Mouse (Mus musculus): ENCODE data around the gene Tex19.1. TPM values are rescaled to one million over a fixed set of nuclear protein-coding genes. Genes with fewer than 3 reads are reported as not detected.

The Tex19.1 gene
- polyA plus RNA-seq, 1 experiment from 2014 or later, result not detected

DNA sequence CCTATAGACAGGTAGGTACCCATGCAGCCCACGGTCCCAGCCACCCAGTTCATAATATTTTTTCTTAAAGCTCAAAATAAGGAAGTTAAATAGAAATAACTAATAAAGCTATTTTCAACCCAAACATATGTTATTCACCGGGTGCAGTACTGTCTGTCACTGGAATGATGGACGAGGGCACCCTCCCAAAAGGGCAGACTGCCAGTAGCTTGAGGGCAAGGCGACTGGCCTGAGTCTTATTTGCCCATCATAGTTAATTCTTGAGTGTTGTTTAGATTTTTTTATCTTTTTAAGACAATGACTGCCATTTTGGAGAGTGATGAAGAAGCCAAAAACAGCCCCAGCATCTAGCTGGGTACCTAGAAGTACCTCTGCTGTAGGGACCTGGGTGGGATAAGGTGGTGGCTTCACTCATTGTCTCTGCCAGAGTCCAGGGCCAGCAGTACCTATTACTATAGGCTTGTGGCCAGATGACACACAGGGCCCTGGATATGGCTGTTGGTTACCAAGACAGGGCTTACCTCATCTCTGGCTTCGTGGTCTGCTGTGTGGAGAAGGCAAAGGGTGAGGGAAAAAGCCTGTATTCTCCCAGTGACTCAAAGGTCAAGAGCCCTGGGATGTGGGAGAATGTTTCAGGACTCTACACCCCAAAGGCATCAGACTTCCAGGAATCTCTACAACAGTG lies 33.7 kb upstream of the Tex19.1 start:
- H3K4me1 ChIP-seq (ENCODE audit: control insufficient read depth, insufficient read depth, low read length), result no peaks in the 10 kb centered on the region
- H3K4me2 ChIP-seq (ENCODE audit: low read length), result no peak overlapping the region
- no peaks in the 10 kb centered on the region for H3K36me3 ChIP-seq (ENCODE audit: control insufficient read depth, insufficient read depth, low read length)
- no peak overlapping the region for H3K9ac ChIP-seq (replicated peaks; ENCODE audit: low read length)
- no peaks in the 10 kb centered on the region for H3K27me3 ChIP-seq (ENCODE audit: control insufficient read depth, insufficient read depth, low read length)
- DNase-seq, result no peak
- no peak for ATAC-seq (ENCODE audit: low FRiP score, low TSS enrichment)
- WGBS, result 85% methylated on average over 5 of the region's 5 CpGs
- H3K9me3 ChIP-seq (ENCODE audit: control insufficient read depth, low read length), result no peaks in the 10 kb centered on the region
- H3K4me3 ChIP-seq (replicated peaks; ENCODE audit: low read depth, low read length), result no peak overlapping the region
- H3K27ac ChIP-seq (replicated peaks; ENCODE audit: low read depth, low read length), result no peak overlapping the region

DNA sequence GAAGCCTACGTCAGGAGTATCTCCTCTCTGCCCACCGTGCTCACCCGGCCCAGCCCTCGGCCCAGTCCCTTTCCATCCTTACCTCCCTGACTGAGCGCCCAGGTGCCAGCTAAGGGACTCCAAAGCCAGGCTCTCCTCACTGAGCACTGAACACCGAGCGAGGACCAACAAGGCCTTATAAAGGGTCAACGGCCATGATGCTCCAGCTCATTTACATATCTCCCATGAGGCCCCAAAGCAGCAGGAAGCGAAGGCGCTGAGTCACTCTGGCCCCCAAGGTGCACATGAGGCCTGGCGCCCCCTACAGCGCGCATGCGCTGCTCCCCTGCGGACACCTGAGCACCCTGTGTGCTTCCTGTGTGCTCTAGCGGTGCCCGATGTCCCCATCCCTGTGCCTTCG lies 27.8 kb upstream of the Tex19.1 start:
- 92% methylated on average over 18 of the region's 18 CpGs for WGBS
- ATAC-seq (ENCODE audit: low FRiP score, low TSS enrichment) (no peak), DNase-seq (no peak)
- Histone ChIP-seq H3K9ac (replicated peaks; ENCODE audit: low read length) (no peak overlapping the region), H3K36me3 (ENCODE audit: control insufficient read depth, insufficient read depth, low read length) (no peaks in the 10 kb centered on the region), H3K27ac (replicated peaks; ENCODE audit: low read depth, low read length) (no peak overlapping the region), H3K4me1 (ENCODE audit: control insufficient read depth, insufficient read depth, low read length) (no peaks in the 10 kb centered on the region), H3K4me3 (replicated peaks; ENCODE audit: low read depth, low read length) (no peak overlapping the region), H3K27me3 (ENCODE audit: control insufficient read depth, insufficient read depth, low read length) (no peaks in the 10 kb centered on the region), H3K9me3 (ENCODE audit: control insufficient read depth, low read length) (no peaks in the 10 kb centered on the region), H3K4me2 (ENCODE audit: low read length) (no peak overlapping the region)

GRCm38 (mm10) chr11:121118577-121118976 lies 27.4 kb upstream of the Tex19.1 start, which contains the start of gene Tex19.2:
Tex19.2 (minus strand) TSS chr11:121118677.
- 68% methylated on average over 3 of the region's 3 CpGs for WGBS
- Histone ChIP-seq H3K9ac (replicated peaks; ENCODE audit: low read length) (no peak within 1 kb of the TSS), H3K36me3 (ENCODE audit: control insufficient read depth, insufficient read depth, low read length) (no peaks in the 10 kb centered on the region), H3K4me2 (ENCODE audit: low read length) (no peak within 1 kb of the TSS), H3K27ac (replicated peaks; ENCODE audit: low read depth, low read length) (no peak within 1 kb of the TSS), H3K27me3 (ENCODE audit: control insufficient read depth, insufficient read depth, low read length) (no peaks in the 10 kb centered on the region), H3K4me3 (replicated peaks; ENCODE audit: low read depth, low read length) (no peak within 1 kb of the TSS), H3K4me1 (ENCODE audit: control insufficient read depth, insufficient read depth, low read length) (no peaks in the 10 kb centered on the region), H3K9me3 (ENCODE audit: control insufficient read depth, low read length) (no peaks in the 10 kb centered on the region)
- no peak for DNase-seq
- ATAC-seq (ENCODE audit: low FRiP score, low TSS enrichment), result no peak

DNA sequence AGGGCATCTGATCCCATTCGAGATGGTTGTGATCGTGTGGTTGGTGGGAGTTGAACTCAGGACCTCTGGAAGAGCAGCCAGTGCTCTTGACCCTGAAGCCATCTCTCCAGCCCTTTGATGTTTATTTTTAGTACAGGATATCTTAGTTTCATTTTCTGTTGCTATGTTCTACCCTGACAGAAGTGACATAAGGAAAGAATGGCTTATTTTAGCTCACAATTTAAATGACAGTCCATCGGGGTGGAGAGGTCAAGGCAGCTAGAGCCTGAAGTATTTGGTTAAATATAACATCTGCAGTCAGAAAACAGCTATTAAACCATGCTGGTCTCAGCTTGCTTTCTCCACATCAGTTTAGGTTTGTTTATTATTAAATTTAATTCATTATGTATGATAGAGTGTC lies 24.8 kb upstream of the Tex19.1 start:
- Histone ChIP-seq H3K4me2 (ENCODE audit: low read length) (no peak overlapping the region), H3K27me3 (ENCODE audit: control insufficient read depth, insufficient read depth, low read length) (no peaks in the 10 kb centered on the region), H3K9ac (replicated peaks; ENCODE audit: low read length) (no peak overlapping the region), H3K4me1 (ENCODE audit: control insufficient read depth, insufficient read depth, low read length) (no peaks in the 10 kb centered on the region), H3K27ac (replicated peaks; ENCODE audit: low read depth, low read length) (no peak overlapping the region), H3K36me3 (ENCODE audit: control insufficient read depth, insufficient read depth, low read length) (no peaks in the 10 kb centered on the region), H3K4me3 (replicated peaks; ENCODE audit: low read depth, low read length) (no peak overlapping the region), H3K9me3 (ENCODE audit: control insufficient read depth, low read length) (no peaks in the 10 kb centered on the region)
- 93% methylated on average over 3 of the region's 3 CpGs for WGBS
- DNase-seq (no peak), ATAC-seq (ENCODE audit: low FRiP score, low TSS enrichment) (no peak)

DNA sequence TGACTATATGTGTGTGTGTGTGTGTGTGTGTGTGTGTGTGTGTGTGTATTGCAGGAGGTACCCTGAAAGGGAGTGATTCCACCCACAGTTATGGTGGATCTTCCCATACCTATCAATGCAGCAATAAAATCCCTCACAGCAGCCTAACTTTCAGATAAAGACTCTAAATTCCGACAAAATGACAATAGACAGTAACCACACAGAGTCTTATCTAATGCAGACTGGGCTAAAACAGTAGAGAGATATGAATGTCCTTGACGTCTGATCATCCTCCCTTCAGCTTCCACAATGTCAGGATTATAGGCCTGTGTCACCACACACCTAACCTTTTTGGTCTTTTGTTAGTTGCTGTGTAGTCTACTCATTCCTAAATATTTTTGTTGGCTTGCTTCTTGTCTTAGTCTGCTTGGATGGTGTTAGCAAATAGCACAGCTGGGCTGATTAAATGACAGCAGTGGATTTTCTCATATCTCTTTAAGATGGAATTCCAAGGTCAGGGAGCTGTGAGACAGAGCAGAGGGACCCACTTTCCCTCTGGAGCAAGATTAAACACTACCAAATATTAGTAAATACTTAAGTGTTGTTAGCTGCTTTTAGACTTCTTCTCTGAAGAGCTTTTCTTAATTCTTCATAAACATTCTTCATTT lies 23.8 kb upstream of the Tex19.1 start:
- Histone ChIP-seq H3K27ac (replicated peaks; ENCODE audit: low read depth, low read length) (no peak overlapping the region), H3K36me3 (ENCODE audit: control insufficient read depth, insufficient read depth, low read length) (no peaks in the 10 kb centered on the region), H3K4me3 (replicated peaks; ENCODE audit: low read depth, low read length) (no peak overlapping the region), H3K9me3 (ENCODE audit: control insufficient read depth, low read length) (no peaks in the 10 kb centered on the region), H3K27me3 (ENCODE audit: control insufficient read depth, insufficient read depth, low read length) (no peaks in the 10 kb centered on the region), H3K4me1 (ENCODE audit: control insufficient read depth, insufficient read depth, low read length) (no peaks in the 10 kb centered on the region), H3K4me2 (ENCODE audit: low read length) (no peak overlapping the region), H3K9ac (replicated peaks; ENCODE audit: low read length) (no peak overlapping the region)
- ATAC-seq (ENCODE audit: low FRiP score, low TSS enrichment), result no peak
- 78% methylated on average over 2 of the region's 2 CpGs for WGBS
- no peak for DNase-seq

- H3K4me1 ChIP-seq (ENCODE audit: control insufficient read depth, insufficient read depth, low read length), result no peaks in the 10 kb centered on the region
- no peak overlapping the region for H3K27ac ChIP-seq (replicated peaks; ENCODE audit: low read depth, low read length)
- DNase-seq (no peak), ATAC-seq (ENCODE audit: low FRiP score, low TSS enrichment) (no peak)
- H3K4me2 ChIP-seq (ENCODE audit: low read length), result no peak overlapping the region
- H3K36me3 ChIP-seq (ENCODE audit: control insufficient read depth, insufficient read depth, low read length), result no peaks in the 10 kb centered on the region
- WGBS, result 91% methylated on average over 4 of the region's 4 CpGs
- no peak overlapping the region for H3K9ac ChIP-seq (replicated peaks; ENCODE audit: low read length)
- no peak overlapping the region for H3K4me3 ChIP-seq (replicated peaks; ENCODE audit: low read depth, low read length)
- no peaks in the 10 kb centered on the region for H3K27me3 ChIP-seq (ENCODE audit: control insufficient read depth, insufficient read depth, low read length)
- H3K9me3 ChIP-seq (ENCODE audit: control insufficient read depth, low read length), result no peaks in the 10 kb centered on the region
These were observed 22.5 kb upstream of the Tex19.1 start for GRCm38 (mm10) chr11:121123438-121123837.

GRCm38 (mm10) chr11:121125522-121126172 lies 20.3 kb upstream of the Tex19.1 start:
- DNase-seq, result no peak
- 89% methylated on average over 3 of the region's 3 CpGs for WGBS
- H3K27me3 ChIP-seq (ENCODE audit: control insufficient read depth, insufficient read depth, low read length), result no peaks in the 10 kb centered on the region
- no peak for ATAC-seq (ENCODE audit: low FRiP score, low TSS enrichment)
- H3K9ac ChIP-seq (replicated peaks; ENCODE audit: low read length), result no peak overlapping the region
- H3K9me3 ChIP-seq (ENCODE audit: control insufficient read depth, low read length), result no peaks in the 10 kb centered on the region
- H3K4me3 ChIP-seq (replicated peaks; ENCODE audit: low read depth, low read length), result no peak overlapping the region
- H3K4me2 ChIP-seq (ENCODE audit: low read length), result no peak overlapping the region
- no peaks in the 10 kb centered on the region for H3K4me1 ChIP-seq (ENCODE audit: control insufficient read depth, insufficient read depth, low read length)
- H3K36me3 ChIP-seq (ENCODE audit: control insufficient read depth, insufficient read depth, low read length), result no peaks in the 10 kb centered on the region
- no peak overlapping the region for H3K27ac ChIP-seq (replicated peaks; ENCODE audit: low read depth, low read length)

DNA sequence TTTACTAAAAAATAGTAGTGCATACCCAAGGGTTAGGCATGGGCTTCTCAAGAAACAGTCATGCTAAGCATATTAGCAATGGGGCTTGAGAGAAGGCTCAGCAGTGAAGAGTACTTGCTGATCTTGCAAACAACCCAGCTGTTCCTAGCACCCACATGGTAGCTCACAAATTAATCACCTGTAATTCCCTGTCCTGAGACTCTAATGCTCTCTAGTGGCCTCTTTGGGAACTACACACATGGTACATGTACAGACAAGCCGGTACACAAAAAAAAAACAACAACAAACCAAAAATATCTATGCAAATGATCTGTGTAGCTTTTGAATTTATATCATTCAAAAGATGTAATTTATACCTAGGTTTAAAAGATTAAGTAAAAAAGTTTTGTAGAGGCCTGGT lies 19.5 kb upstream of the Tex19.1 start:
- 84% methylated on average over 1 of the region's 1 CpGs for WGBS
- H3K4me1 ChIP-seq (ENCODE audit: control insufficient read depth, insufficient read depth, low read length), result no peaks in the 10 kb centered on the region
- no peaks in the 10 kb centered on the region for H3K36me3 ChIP-seq (ENCODE audit: control insufficient read depth, insufficient read depth, low read length)
- DNase-seq (no peak), ATAC-seq (ENCODE audit: low FRiP score, low TSS enrichment) (no peak)
- H3K27me3 ChIP-seq (ENCODE audit: control insufficient read depth, insufficient read depth, low read length), result no peaks in the 10 kb centered on the region
- H3K9ac ChIP-seq (replicated peaks; ENCODE audit: low read length), result no peak overlapping the region
- no peaks in the 10 kb centered on the region for H3K9me3 ChIP-seq (ENCODE audit: control insufficient read depth, low read length)
- H3K4me2 ChIP-seq (ENCODE audit: low read length), result no peak overlapping the region
- no peak overlapping the region for H3K27ac ChIP-seq (replicated peaks; ENCODE audit: low read depth, low read length)
- no peak overlapping the region for H3K4me3 ChIP-seq (replicated peaks; ENCODE audit: low read depth, low read length)

DNA sequence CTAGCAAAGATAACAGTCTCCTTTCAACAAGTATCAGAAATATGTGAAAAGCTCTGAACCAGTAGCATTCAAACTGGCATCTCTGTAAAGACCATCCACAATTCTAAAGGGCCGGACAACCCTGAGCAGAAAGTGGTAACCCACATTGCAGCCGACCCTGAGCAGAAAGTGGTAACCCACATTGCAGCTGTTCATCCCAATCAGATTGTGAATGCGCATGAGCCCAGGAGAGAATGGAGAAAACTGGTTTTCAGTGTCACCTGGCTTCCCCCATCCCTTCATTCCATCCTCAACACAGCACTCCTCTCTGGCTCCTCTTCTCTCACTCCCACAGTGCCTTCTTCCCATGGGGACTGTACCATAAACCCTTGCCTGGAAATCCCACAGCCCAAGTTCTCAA lies 18.5 kb upstream of the Tex19.1 start:
- DNase-seq, result no peak
- no peak for ATAC-seq (ENCODE audit: low FRiP score, low TSS enrichment)
- Histone ChIP-seq H3K4me1 (ENCODE audit: control insufficient read depth, insufficient read depth, low read length) (no peaks in the 10 kb centered on the region), H3K4me2 (ENCODE audit: low read length) (no peak overlapping the region), H3K4me3 (replicated peaks; ENCODE audit: low read depth, low read length) (no peak overlapping the region), H3K9me3 (ENCODE audit: control insufficient read depth, low read length) (no peaks in the 10 kb centered on the region), H3K27ac (replicated peaks; ENCODE audit: low read depth, low read length) (no peak overlapping the region), H3K36me3 (ENCODE audit: control insufficient read depth, insufficient read depth, low read length) (no peaks in the 10 kb centered on the region), H3K9ac (replicated peaks; ENCODE audit: low read length) (no peak overlapping the region), H3K27me3 (ENCODE audit: control insufficient read depth, insufficient read depth, low read length) (no peaks in the 10 kb centered on the region)
- WGBS, result 94% methylated on average over 3 of the region's 3 CpGs

Measured in midbrain, embryonic 14.5 days (tissue).